Mouse (Mus musculus) hindbrain, embryonic 14.5 days (tissue): ENCODE results near the gene Krtap4-13. TPM values are rescaled to one million over a fixed set of nuclear protein-coding genes. Genes with fewer than 3 reads are reported as not detected.
"Not testable (repeated sequence)": the region's sequence is repeated elsewhere in the genome, so short reads cannot be mapped to it uniquely, and the experiment has no call there.

ENCODE experiments used
- ATAC-seq: fragments of 200-750 bp; cut with Nextera tagmentation; 2 replicates; pipeline ENCODE4 v1.8.0; 2017; ENCODE audit warnings: moderate number of reproducible peaks, mild to moderate bottlenecking, moderate TSS enrichment, moderate library complexity; ENCODE audit not compliant: low FRiP score
- DNase-seq: peaks from one replicate; pipeline ENCODE4 v3.0.0-alpha.2; 2015; ENCODE audit warnings: low spot score
- H3K27ac ChIP-seq: fragments of 300-500 bp; sonication (generic); 2 replicates; pipeline ENCODE4 v1.5.1; 2014; ENCODE audit warnings: mild to moderate bottlenecking, moderate library complexity
- H3K27me3 ChIP-seq: fragments of 300-500 bp; sonication (generic); 2 replicates; pipeline ENCODE4 v1.6.1; 2014; ENCODE audit warnings: mild to moderate bottlenecking, low read length, mixed read lengths; ENCODE audit not compliant: control insufficient read depth, insufficient read depth
- H3K36me3 ChIP-seq: fragments of 300-500 bp; sonication (generic); replicated peaks from 2 replicates; pipeline ENCODE4 v1.6.1; 2014; ENCODE audit not compliant: control insufficient read depth, insufficient read depth
- H3K4me1 ChIP-seq: fragments of 300-500 bp; sonication (generic); replicated peaks from 2 replicates; pipeline ENCODE4 v1.6.1; 2014; ENCODE audit warnings: antibody characterized with exemption, low read length, mixed read lengths; ENCODE audit not compliant: control insufficient read depth, insufficient read depth
- H3K4me2 ChIP-seq: fragments of 300-500 bp; sonication (generic); replicated peaks from 2 replicates; pipeline ENCODE4 v1.6.1; 2014; ENCODE audit warnings: mild to moderate bottlenecking, moderate library complexity
- H3K4me3 ChIP-seq: fragments of 300-500 bp; sonication (generic); replicated peaks from 2 replicates; pipeline ENCODE4 v1.5.1; 2014; ENCODE audit warnings: mild to moderate bottlenecking, low read length
- H3K9ac ChIP-seq: fragments of 300-500 bp; sonication (generic); 2 replicates; pipeline ENCODE4 v1.6.1; 2014
- H3K9me3 ChIP-seq: fragments of 300-500 bp; sonication (generic); 2 replicates; pipeline ENCODE4 v1.6.1; 2016; ENCODE audit warnings: low read length; ENCODE audit not compliant: control insufficient read depth
- WGBS: fragments of 180-500 bp; shearing (Covaris S2); extraction: QIAGEN DNeasy Blood & Tissue Kit; methylation state at CpG from one replicate; pipeline ENCODE4 v1.1.7; 2014; 5-methylcytosine and 5-hydroxymethylcytosine counted together
- polyA plus RNA-seq: library from polyadenylated mRNA; unstranded; fragments of >200 nt; fragmentation: Nextera tagmentation; extraction: Ambion mirVana; gene quantifications from 2 replicates; pipeline ENCODE4 v1.2.1, GENCODE M21; 2014

Krtap4-13 gene
- polyA plus RNA-seq, 1 experiment from 2014 or later: not detected

DNA sequence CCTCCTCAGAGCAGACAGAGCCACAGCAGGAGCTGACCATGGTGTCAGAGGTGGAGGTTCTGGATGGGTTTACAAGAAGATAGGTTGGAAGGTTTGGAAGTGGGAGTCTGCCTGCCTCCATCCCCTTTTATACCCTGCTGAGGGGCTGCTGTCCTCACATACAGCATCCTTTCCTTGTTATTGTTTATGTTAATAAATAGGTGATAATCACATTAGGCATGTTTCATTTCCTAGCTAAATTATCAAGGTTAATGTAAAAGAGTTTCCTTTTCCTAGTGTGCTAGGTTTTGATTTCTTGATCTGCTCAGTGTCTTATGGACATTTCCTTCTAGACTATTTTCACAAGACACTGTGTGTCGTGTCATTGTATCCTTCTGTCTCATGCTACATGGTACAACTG is 10.9 kb downstream of the Krtap4-13 start, which contains the start of gene Gm11569:
TSS of gene Gm11569 (minus strand) at position 101 of the 400 bp plus-strand sequence.
- not testable (repeated sequence) for H3K36me3 ChIP-seq, H3K9ac ChIP-seq, H3K27me3 ChIP-seq, H3K4me1 ChIP-seq, DNase-seq, ATAC-seq, H3K27ac ChIP-seq, H3K9me3 ChIP-seq, H3K4me2 ChIP-seq, H3K4me3 ChIP-seq
- no CpG with 5 or more reads among the region's 1 CpGs for WGBS

GRCm38 (mm10) chr11:99793367-99793766 is 16.3 kb downstream of the Krtap4-13 start, which contains the start of gene Gm11596:
Gene Gm11596 (minus strand): TSS chr11:99793467.
- ATAC-seq: no peak
- no peak within 1 kb of the TSS for H3K9ac ChIP-seq
- 94% methylated on average over 2 of the region's 2 CpGs for WGBS

GRCm38 (mm10) chr11:99784900-99785299 is 24.8 kb downstream of the Krtap4-13 start, which contains the start of gene Krtap4-9:
Gene Krtap4-9 (plus strand): TSS chr11:99785200.
- H3K9ac ChIP-seq, H3K27me3 ChIP-seq, H3K4me1 ChIP-seq, H3K4me2 ChIP-seq, H3K4me3 ChIP-seq, H3K36me3 ChIP-seq, H3K9me3 ChIP-seq, DNase-seq, ATAC-seq, H3K27ac ChIP-seq: not testable (repeated sequence)

More at GRCm38 (mm10) chr11:99793367-99793766, 16.3 kb downstream of the Krtap4-13 start, which contains the start of gene Gm11596:
- H3K4me3 ChIP-seq: no peak within 1 kb of the TSS
- no peak within 1 kb of the TSS for H3K27ac ChIP-seq
- H3K4me2 ChIP-seq: no peak within 1 kb of the TSS
- H3K4me1 ChIP-seq: no peaks in the 10 kb centered on the region
- no peak for DNase-seq
- no peaks in the 10 kb centered on the region for H3K36me3 ChIP-seq
- H3K9me3 ChIP-seq: no peaks in the 10 kb centered on the region
- H3K27me3 ChIP-seq: no peaks in the 10 kb centered on the region

- no peaks in the 10 kb centered on the region for H3K4me1 ChIP-seq
- no peak for DNase-seq
- no peak within 1 kb of the TSS for H3K9ac ChIP-seq
- H3K36me3 ChIP-seq: no peaks in the 10 kb centered on the region
- H3K9me3 ChIP-seq: no peaks in the 10 kb centered on the region
- H3K27me3 ChIP-seq: no peaks in the 10 kb centered on the region
- no peak for ATAC-seq
- H3K4me3 ChIP-seq: no peak within 1 kb of the TSS
- 91% methylated on average over 2 of the region's 2 CpGs for WGBS
- H3K27ac ChIP-seq: no peak within 1 kb of the TSS
- no peak within 1 kb of the TSS for H3K4me2 ChIP-seq
Observed at GRCm38 (mm10) chr11:99780604-99781003, 29.1 kb downstream of the Krtap4-13 start, which contains the start of gene Krtap4-8. Gene Krtap4-8 (minus strand): TSS chr11:99780704.

GRCm38 (mm10) chr11:99778401-99778800 is 31.3 kb downstream of the Krtap4-13 start:
- Histone ChIP-seq H3K4me1 (no peaks in the 10 kb centered on the region), H3K9me3 (no peaks in the 10 kb centered on the region), H3K9ac (no peak overlapping the region), H3K4me3 (no peak overlapping the region), H3K36me3 (no peaks in the 10 kb centered on the region), H3K27me3 (no peaks in the 10 kb centered on the region), H3K4me2 (no peak overlapping the region), H3K27ac (no peak overlapping the region)
- ATAC-seq (no peak), DNase-seq (no peak)
- 55% methylated on average over 7 of the region's 7 CpGs for WGBS

DNA sequence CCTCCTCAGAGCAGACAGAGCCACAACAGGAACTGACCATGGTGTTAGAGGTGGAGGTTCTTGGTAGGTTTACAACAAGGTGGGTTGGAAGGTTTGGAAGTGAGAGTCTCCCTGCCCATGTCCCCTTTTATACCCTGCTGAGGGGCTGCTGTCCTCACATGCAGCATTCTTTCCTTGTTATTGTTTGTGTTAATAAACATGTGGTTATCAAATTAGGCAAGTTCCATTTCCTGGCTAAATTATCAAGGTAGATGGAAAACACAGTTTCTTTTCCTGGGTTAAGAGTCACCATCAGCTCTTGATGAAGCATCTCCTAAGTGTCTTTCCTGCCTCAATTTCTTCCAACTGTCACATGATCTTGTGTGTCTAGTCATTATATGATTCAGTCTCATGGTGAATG is 36.9 kb downstream of the Krtap4-13 start, which contains the start of gene Gm11595:
TSS of gene Gm11595 (minus strand) at position 101 of the 400 bp plus-strand sequence.
- H3K4me3 ChIP-seq, DNase-seq, H3K27ac ChIP-seq, ATAC-seq, H3K4me2 ChIP-seq, H3K9me3 ChIP-seq, H3K4me1 ChIP-seq, H3K36me3 ChIP-seq, H3K9ac ChIP-seq, H3K27me3 ChIP-seq: not testable (repeated sequence)

DNA sequence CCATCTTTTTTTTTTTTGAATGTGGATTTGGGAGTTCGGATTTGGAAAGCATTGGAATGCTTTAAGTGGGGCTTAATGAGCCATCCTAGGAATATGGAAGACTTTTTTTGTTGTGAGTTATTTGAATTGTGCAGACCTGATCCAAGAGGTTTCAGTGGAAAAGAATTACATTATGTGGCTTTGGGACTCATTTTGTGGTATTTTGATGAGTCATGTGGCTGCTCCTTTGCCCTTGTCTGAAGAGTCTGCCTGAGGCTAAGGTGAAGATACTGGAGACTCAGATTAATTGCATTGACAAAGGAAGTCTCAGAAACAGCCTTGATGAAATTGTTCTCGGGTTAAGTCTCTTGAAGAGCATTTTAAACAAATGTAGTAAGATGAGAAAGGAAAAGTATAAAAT is 41.3 kb downstream of the Krtap4-13 start:
- Histone ChIP-seq H3K4me2 (no peak overlapping the region), H3K9me3 (no peaks in the 10 kb centered on the region), H3K4me1 (no peaks in the 10 kb centered on the region), H3K9ac (no peak overlapping the region), H3K36me3 (no peaks in the 10 kb centered on the region), H3K27ac (no peak overlapping the region), H3K4me3 (no peak overlapping the region), H3K27me3 (no peaks in the 10 kb centered on the region)
- ATAC-seq: no peak
- no peak for DNase-seq
- WGBS: 81% methylated on average over 2 of the region's 2 CpGs

Other genes starting within 250 kb of the Krtap4-13 start
- gene Krtap3-1, start 243.3 kb downstream of the Krtap4-13 start, polyA plus RNA-seq: not detected in 2 replicates
- gene Krtap1-5, start 228.9 kb downstream of the Krtap4-13 start, polyA plus RNA-seq: not detected in 2 replicates
- gene Krtap1-4, start 226.2 kb downstream of the Krtap4-13 start, polyA plus RNA-seq: not detected in 2 replicates
- not detected in 2 replicates for gene Krtap1-3, start 218.6 kb downstream of the Krtap4-13 start, polyA plus RNA-seq
- not detected in 2 replicates for gene Krtap9-3, start 211.8 kb downstream of the Krtap4-13 start, polyA plus RNA-seq
- gene Gm11938, start 206.6 kb downstream of the Krtap4-13 start, polyA plus RNA-seq: not detected in 2 replicates
- gene Gm11937, start 199.7 kb downstream of the Krtap4-13 start, polyA plus RNA-seq: not detected in 2 replicates
- not detected in 2 replicates for gene Krtap2-4, start 195.0 kb downstream of the Krtap4-13 start, polyA plus RNA-seq
- gene Gm11562, start 189.5 kb downstream of the Krtap4-13 start, polyA plus RNA-seq: not detected in 2 replicates
- not detected in 2 replicates for gene Krtap4-1, start 181.7 kb downstream of the Krtap4-13 start, polyA plus RNA-seq
- not detected in 2 replicates for gene Krtap4-2, start 174.8 kb downstream of the Krtap4-13 start, polyA plus RNA-seq
- gene Krtap4-7, start 165.8 kb downstream of the Krtap4-13 start, polyA plus RNA-seq: not detected in 2 replicates
- not detected in 2 replicates for gene Gm11555, start 159.7 kb downstream of the Krtap4-13 start, polyA plus RNA-seq
- not detected in 2 replicates for gene Gm11563, start 150.9 kb downstream of the Krtap4-13 start, polyA plus RNA-seq
- gene Krtap4-6, start 143.9 kb downstream of the Krtap4-13 start, polyA plus RNA-seq: not detected in 2 replicates
- not detected in 2 replicates for gene Gm14190, start 119.2 kb downstream of the Krtap4-13 start, polyA plus RNA-seq
- gene Gm14180, start 75.6 kb downstream of the Krtap4-13 start, polyA plus RNA-seq: not detected in 2 replicates
- gene Gm11595, start 37.0 kb downstream of the Krtap4-13 start, polyA plus RNA-seq: not detected in 2 replicates
- not detected in 2 replicates for gene Krtap4-8, start 29.2 kb downstream of the Krtap4-13 start, polyA plus RNA-seq
- not detected in 2 replicates for gene Krtap4-9, start 24.7 kb downstream of the Krtap4-13 start, polyA plus RNA-seq
- gene Gm11596, start 16.4 kb downstream of the Krtap4-13 start, polyA plus RNA-seq: not detected in 2 replicates
- not detected in 2 replicates for gene Gm11569, start 11.0 kb downstream of the Krtap4-13 start, polyA plus RNA-seq
- gene Gm11554, start 5.4 kb downstream of the Krtap4-13 start, polyA plus RNA-seq: not detected in 2 replicates
- gene Gm11564, start 5.8 kb upstream of the Krtap4-13 start, polyA plus RNA-seq: not detected in 2 replicates
- gene 2300003K06Rik, start 28.2 kb upstream of the Krtap4-13 start, polyA plus RNA-seq: not detected in 2 replicates
- not detected in 2 replicates for gene Krtap4-16, start 41.7 kb upstream of the Krtap4-13 start, polyA plus RNA-seq
- gene Gm11568, start 48.0 kb upstream of the Krtap4-13 start, polyA plus RNA-seq: not detected in 2 replicates
- not detected in 2 replicates for gene Gm11559, start 54.6 kb upstream of the Krtap4-13 start, polyA plus RNA-seq
- not detected in 2 replicates for gene Krtap9-1, start 63.5 kb upstream of the Krtap4-13 start, polyA plus RNA-seq
- not detected in 2 replicates for gene Gm11567, start 69.3 kb upstream of the Krtap4-13 start, polyA plus RNA-seq
- gene Krtap31-1, start 98.0 kb upstream of the Krtap4-13 start, polyA plus RNA-seq: not detected in 2 replicates
- not detected in 2 replicates for gene Gm11565, start 104.9 kb upstream of the Krtap4-13 start, polyA plus RNA-seq
- not detected in 2 replicates for gene Krtap31-2, start 126.4 kb upstream of the Krtap4-13 start, polyA plus RNA-seq
- not detected in 2 replicates for gene Krtap9-5, start 138.6 kb upstream of the Krtap4-13 start, polyA plus RNA-seq
- gene Krtap29-1, start 169.2 kb upstream of the Krtap4-13 start, polyA plus RNA-seq: not detected in 2 replicates
- 0.16 and 0.29 TPM in 2 replicates for gene Krtap16-1, start 176.7 kb upstream of the Krtap4-13 start, polyA plus RNA-seq
- 0.86 and 1.5 TPM in 2 replicates for gene Krtap17-1, start 184.1 kb upstream of the Krtap4-13 start, polyA plus RNA-seq
- gene Krt33a, start 206.3 kb upstream of the Krtap4-13 start, polyA plus RNA-seq: not detected in 2 replicates
- 0.13 TPM in 1 of 2 replicates, not detected in the other for gene Krt33b, start 220.0 kb upstream of the Krtap4-13 start, polyA plus RNA-seq
- not detected in 2 replicates for gene Krt34, start 231.7 kb upstream of the Krtap4-13 start, polyA plus RNA-seq
- gene Krt31, start 240.7 kb upstream of the Krtap4-13 start, polyA plus RNA-seq: not detected in 2 replicates